Mouse (Mus musculus) midbrain, embryonic 15.5 days (tissue): ENCODE data around the gene AL731706.2. TPM values are rescaled to one million over a fixed set of nuclear protein-coding genes. Genes with fewer than 3 reads are reported as not detected.

Experiments
- ATAC-seq: fragments of 200-750 bp; cut with Nextera tagmentation; replicated peaks from 2 replicates; pipeline ENCODE4 v1.8.0; 2017; ENCODE audit warnings: moderate TSS enrichment
- H3K27ac ChIP-seq: fragments of 300-500 bp; sonication (generic); 2 replicates; pipeline ENCODE4 v1.5.1; 2015; ENCODE audit warnings: mild to moderate bottlenecking, inconsistent platforms
- H3K27me3 ChIP-seq: fragments of 300-500 bp; sonication (generic); replicated peaks from 2 replicates; pipeline ENCODE4 v1.6.1; 2015; ENCODE audit warnings: inconsistent platforms
- H3K36me3 ChIP-seq: fragments of 300-500 bp; sonication (generic); replicated peaks from 2 replicates; pipeline ENCODE4 v1.6.1; 2015; ENCODE audit warnings: inconsistent platforms
- H3K4me1 ChIP-seq: fragments of 300-500 bp; sonication (generic); 2 replicates; pipeline ENCODE4 v1.6.1; 2015; ENCODE audit warnings: inconsistent platforms
- H3K4me2 ChIP-seq: fragments of 300-500 bp; sonication (generic); 2 replicates; pipeline ENCODE4 v1.6.1; 2015; ENCODE audit warnings: inconsistent platforms, mild to moderate bottlenecking, moderate library complexity
- H3K4me3 ChIP-seq: fragments of 300-500 bp; sonication (generic); 2 replicates; pipeline ENCODE4 v1.5.1; 2015; ENCODE audit warnings: mild to moderate bottlenecking, inconsistent platforms
- H3K9ac ChIP-seq: fragments of 300-500 bp; sonication (generic); 2 replicates; pipeline ENCODE4 v1.6.1; 2015; ENCODE audit warnings: mild to moderate bottlenecking, inconsistent platforms
- H3K9me3 ChIP-seq: fragments of 300-500 bp; sonication (generic); 2 replicates; pipeline ENCODE4 v1.6.1; 2016; ENCODE audit warnings: inconsistent platforms
- WGBS: fragments of 180-500 bp; shearing (Covaris S2); methylation state at CpG from one replicate; pipeline ENCODE4 v1.1.7; 2015; ENCODE audit warnings: mixed read lengths; 5-methylcytosine and 5-hydroxymethylcytosine counted together
- polyA plus RNA-seq: library from polyadenylated mRNA; unstranded; fragments of >200 nt; fragmentation: Nextera tagmentation; extraction: Ambion mirVana; gene quantifications from 2 replicates; pipeline ENCODE4 v1.2.1, GENCODE M21; 2015

Gene AL731706.2
- polyA plus RNA-seq, result 22.8 and 26.9 TPM in 2 replicates

- Histone ChIP-seq H3K9me3 (no peaks in the 10 kb centered on the region), H3K9ac (no peak within 1 kb of the TSS), H3K4me1 (peaks cover 6% of the 10 kb centered on the region), H3K27ac (no peak within 1 kb of the TSS), H3K27me3 (no peaks in the 10 kb centered on the region), H3K36me3 (peaks cover 7% of the 10 kb centered on the region; the same call in 1 of the 2 replicates), H3K4me2 (no peak within 1 kb of the TSS), H3K4me3 (no peak within 1 kb of the TSS)
- ATAC-seq, result no peak
- 97% methylated on average over 2 of the region's 2 CpGs for WGBS
These were observed at the start of gene AL731706.2 for GRCm38 (mm10) chr2:136885579-136885978. Gene AL731706.2 (minus strand): TSS chr2:136885679.

GRCm38 (mm10) chr2:136921003-136921408 lies 35.5 kb upstream of the AL731706.2 start:
- Histone ChIP-seq H3K36me3 (no peaks in the 10 kb centered on the region), H3K4me3 (no peak overlapping the region), H3K9ac (no peak overlapping the region), H3K9me3 (no peaks in the 10 kb centered on the region), H3K4me1 (no peaks in the 10 kb centered on the region), H3K27me3 (no peaks in the 10 kb centered on the region), H3K4me2 (no peak overlapping the region), H3K27ac (no peak overlapping the region)
- WGBS, result 64% methylated on average over 4 of the region's 4 CpGs
- 0 out of 2 replicates have a peak, but pooled peaks have one; percentile 27 for ATAC-seq

GRCm38 (mm10) chr2:136920257-136920993 lies 34.9 kb upstream of the AL731706.2 start:
- no peaks in the 10 kb centered on the region for H3K4me1 ChIP-seq
- ATAC-seq, result no peak
- whole genome bisulfite sequencing, result 85% methylated on average over 3 of the region's 3 CpGs

GRCm38 (mm10) chr2:136919433-136919832 lies 34.0 kb upstream of the AL731706.2 start:
- Histone ChIP-seq H3K27me3 (no peaks in the 10 kb centered on the region), H3K36me3 (no peaks in the 10 kb centered on the region), H3K4me3 (no peak overlapping the region), H3K9ac (no peak overlapping the region), H3K27ac (no peak overlapping the region), H3K4me1 (no peaks in the 10 kb centered on the region), H3K9me3 (no peaks in the 10 kb centered on the region), H3K4me2 (no peak overlapping the region)
- ATAC-seq, result no peak
- WGBS, result 93% methylated on average over 1 of the region's 1 CpGs

More at GRCm38 (mm10) chr2:136920257-136920993, 34.9 kb upstream of the AL731706.2 start:
- H3K27ac ChIP-seq, result no peak overlapping the region
- H3K27me3 ChIP-seq, result no peaks in the 10 kb centered on the region
- no peak overlapping the region for H3K4me2 ChIP-seq
- no peak overlapping the region for H3K4me3 ChIP-seq
- H3K36me3 ChIP-seq, result no peaks in the 10 kb centered on the region
- H3K9ac ChIP-seq, result no peak overlapping the region
- no peaks in the 10 kb centered on the region for H3K9me3 ChIP-seq

GRCm38 (mm10) chr2:136914334-136914902 lies 28.9 kb upstream of the AL731706.2 start:
- ATAC-seq, result peak; percentile 82
- no peaks in the 10 kb centered on the region for H3K27me3 ChIP-seq
- no peak overlapping the region for H3K27ac ChIP-seq
- no peaks in the 10 kb centered on the region for H3K36me3 ChIP-seq
- WGBS, result 41% methylated on average over 3 of the region's 3 CpGs
- H3K9ac ChIP-seq, result no peak overlapping the region
- H3K9me3 ChIP-seq, result no peaks in the 10 kb centered on the region
- H3K4me1 ChIP-seq, result no peaks in the 10 kb centered on the region
- H3K4me3 ChIP-seq, result no peak overlapping the region
- H3K4me2 ChIP-seq, result no peak overlapping the region

GRCm38 (mm10) chr2:136913021-136913420 lies 27.5 kb upstream of the AL731706.2 start:
- Histone ChIP-seq H3K36me3 (no peaks in the 10 kb centered on the region), H3K27me3 (no peaks in the 10 kb centered on the region), H3K4me3 (no peak overlapping the region), H3K9ac (no peak overlapping the region), H3K4me1 (no peaks in the 10 kb centered on the region), H3K27ac (no peak overlapping the region), H3K9me3 (no peaks in the 10 kb centered on the region), H3K4me2 (no peak overlapping the region)
- ATAC-seq, result no peak
- WGBS, result 15% methylated on average over 3 of the region's 3 CpGs

GRCm38 (mm10) chr2:136911958-136912411 lies 26.5 kb upstream of the AL731706.2 start:
- Histone ChIP-seq H3K4me2 (no peak overlapping the region), H3K4me1 (no peaks in the 10 kb centered on the region), H3K4me3 (no peak overlapping the region), H3K27me3 (no peaks in the 10 kb centered on the region), H3K27ac (no peak overlapping the region), H3K9me3 (no peaks in the 10 kb centered on the region), H3K9ac (no peak overlapping the region), H3K36me3 (no peaks in the 10 kb centered on the region)
- ATAC-seq, result no peak
- 10% methylated on average over 4 of the region's 4 CpGs for WGBS

GRCm38 (mm10) chr2:136909298-136909697 lies 23.8 kb upstream of the AL731706.2 start:
- H3K4me2 ChIP-seq, result no peak overlapping the region
- H3K27ac ChIP-seq, result no peak overlapping the region
- ATAC-seq, result no peak
- no peak overlapping the region for H3K4me3 ChIP-seq
- 70% methylated on average over 2 of the region's 2 CpGs for WGBS
- H3K27me3 ChIP-seq, result no peaks in the 10 kb centered on the region
- H3K9me3 ChIP-seq, result no peaks in the 10 kb centered on the region
- no peaks in the 10 kb centered on the region for H3K4me1 ChIP-seq
- H3K9ac ChIP-seq, result no peak overlapping the region
- H3K36me3 ChIP-seq, result peaks cover 7% of the 10 kb centered on the region; the same call in 1 of the 2 replicates

- no peak overlapping the region for H3K27ac ChIP-seq
- WGBS, result 65% methylated on average over 3 of the region's 3 CpGs
- H3K4me3 ChIP-seq, result no peak overlapping the region
- no peaks in the 10 kb centered on the region for H3K4me1 ChIP-seq
- H3K9me3 ChIP-seq, result no peaks in the 10 kb centered on the region
- ATAC-seq, result no peak
- no peak overlapping the region for H3K4me2 ChIP-seq
- H3K36me3 ChIP-seq, result peaks cover 7% of the 10 kb centered on the region; the same call in 1 of the 2 replicates
- no peaks in the 10 kb centered on the region for H3K27me3 ChIP-seq
- H3K9ac ChIP-seq, result no peak overlapping the region
These were observed 23.1 kb upstream of the AL731706.2 start for GRCm38 (mm10) chr2:136908596-136908995.

- Histone ChIP-seq H3K4me2 (no peak overlapping the region), H3K27ac (no peak overlapping the region), H3K36me3 (no peaks in the 10 kb centered on the region), H3K9me3 (no peaks in the 10 kb centered on the region), H3K9ac (no peak overlapping the region), H3K27me3 (no peaks in the 10 kb centered on the region), H3K4me1 (peaks cover 6% of the 10 kb centered on the region; the same call in 1 of the 2 replicates), H3K4me3 (no peak overlapping the region)
- WGBS, result 80% methylated on average over 2 of the region's 2 CpGs
- ATAC-seq, result no peak
These were observed 10.7 kb upstream of the AL731706.2 start for GRCm38 (mm10) chr2:136896131-136896530.

- H3K27ac ChIP-seq, result no peak overlapping the region
- 62% methylated on average over 2 of the region's 2 CpGs for whole genome bisulfite sequencing
- H3K36me3 ChIP-seq, result no peaks in the 10 kb centered on the region
- H3K9ac ChIP-seq, result no peak overlapping the region
- no peak overlapping the region for H3K4me3 ChIP-seq
- H3K4me2 ChIP-seq, result no peak overlapping the region
- H3K27me3 ChIP-seq, result no peaks in the 10 kb centered on the region
- ATAC-seq, result no peak
- H3K4me1 ChIP-seq, result peaks cover 12% of the 10 kb centered on the region
- no peaks in the 10 kb centered on the region for H3K9me3 ChIP-seq
These were observed 9.0 kb upstream of the AL731706.2 start for GRCm38 (mm10) chr2:136894494-136894893.

GRCm38 (mm10) chr2:136891951-136892371 lies 6.5 kb upstream of the AL731706.2 start:
- H3K4me2 ChIP-seq, result peak overlapping the region; percentile 53
- no peaks in the 10 kb centered on the region for H3K27me3 ChIP-seq
- H3K9ac ChIP-seq, result peak overlapping the region; percentile 62
- no peaks in the 10 kb centered on the region for H3K36me3 ChIP-seq
- H3K27ac ChIP-seq, result peak overlapping the region; percentile 98
- H3K9me3 ChIP-seq, result no peaks in the 10 kb centered on the region
- peaks cover 12% of the 10 kb centered on the region for H3K4me1 ChIP-seq
- WGBS, result under 1% methylated on average over 23 of the region's 23 CpGs
- ATAC-seq, result peak; percentile 88
- peak overlapping the region; percentile 60 for H3K4me3 ChIP-seq
